Mouse (Mus musculus) limb, embryonic 15.5 days (tissue): Measurements from ENCODE around the gene Slc27a1. TPM values are rescaled to one million over a fixed set of nuclear protein-coding genes. Genes with fewer than 3 reads are reported as not detected.
A peak's percentile ranks its signal among the peaks of the same experiment; 100 is the strongest.

Experiments
- ATAC-seq: fragments of 200-750 bp; cut with Nextera tagmentation; 2 replicates; pipeline ENCODE4 v1.8.0; 2017; ENCODE audit warnings: low read depth, moderate TSS enrichment; ENCODE audit not compliant: insufficient number of reproducible peaks, low FRiP score, low TSS enrichment
- H3K27ac ChIP-seq: fragments of 300-500 bp; sonication (generic); 2 replicates; pipeline ENCODE4 v1.5.1; 2015; ENCODE audit warnings: moderate library complexity, mild to moderate bottlenecking, inconsistent platforms
- H3K27me3 ChIP-seq: fragments of 300-500 bp; sonication (generic); 2 replicates; pipeline ENCODE4 v1.6.1; 2015; ENCODE audit warnings: inconsistent platforms
- H3K36me3 ChIP-seq: fragments of 300-500 bp; sonication (generic); 2 replicates; pipeline ENCODE4 v1.6.1; 2015; ENCODE audit warnings: inconsistent platforms
- H3K4me1 ChIP-seq: fragments of 300-500 bp; sonication (generic); 2 replicates; pipeline ENCODE4 v1.6.1; 2015; ENCODE audit warnings: inconsistent platforms
- H3K4me2 ChIP-seq: fragments of 300-500 bp; sonication (generic); 2 replicates; pipeline ENCODE4 v1.6.1; 2015; ENCODE audit warnings: mild to moderate bottlenecking, inconsistent platforms
- H3K4me3 ChIP-seq: fragments of 300-500 bp; sonication (generic); 2 replicates; pipeline ENCODE4 v1.5.1; 2015; ENCODE audit warnings: mild to moderate bottlenecking, inconsistent platforms
- H3K9ac ChIP-seq: fragments of 300-500 bp; sonication (generic); 2 replicates; pipeline ENCODE4 v1.6.1; 2015; ENCODE audit warnings: inconsistent platforms
- H3K9me3 ChIP-seq: fragments of 300-500 bp; sonication (generic); 2 replicates; pipeline ENCODE4 v1.6.1; 2016; ENCODE audit warnings: inconsistent platforms
- WGBS: fragments of 180-500 bp; shearing (Covaris S2); methylation state at CpG from one replicate; pipeline ENCODE4 v1.1.7; 2015; 5-methylcytosine and 5-hydroxymethylcytosine counted together
- polyA plus RNA-seq: library from polyadenylated mRNA; unstranded; fragments of >200 nt; fragmentation: Nextera tagmentation; extraction: Ambion mirVana; gene quantifications from 2 replicates; pipeline ENCODE4 v1.2.1, GENCODE M21; 2015

The Slc27a1 gene
- polyA plus RNA-seq, 1 experiment from 2014 or later, result 44.5 TPM

- no peak for ATAC-seq
- no peak overlapping the region for H3K4me2 ChIP-seq
Measured at GRCm38 (mm10) chr8:71572077-71572476, 3.4 kb downstream of the Slc27a1 start.

GRCm38 (mm10) chr8:71572847-71573633, 4.4 kb downstream of the Slc27a1 start:
- Histone ChIP-seq H3K4me2 (0 out of 2 replicates have a peak overlapping the region, but pooled peaks have one; percentile 10), H3K27ac (peak overlapping the region; percentile 38), H3K36me3 (no peaks in the 10 kb centered on the region), H3K9ac (peak overlapping the region; percentile 7; the same call in 1 of the 2 replicates), H3K4me3 (no peak overlapping the region), H3K9me3 (no peaks in the 10 kb centered on the region), H3K4me1 (peaks cover 40% of the 10 kb centered on the region), H3K27me3 (peaks cover 9% of the 10 kb centered on the region; the same call in 1 of the 2 replicates)
- 60% methylated on average over 9 of the region's 9 CpGs for WGBS
- no peak for ATAC-seq

More at GRCm38 (mm10) chr8:71572077-71572476, 3.4 kb downstream of the Slc27a1 start:
- H3K9me3 ChIP-seq, result no peaks in the 10 kb centered on the region
- 85% methylated on average over 2 of the region's 2 CpGs for WGBS
- no peak overlapping the region for H3K27ac ChIP-seq
- H3K9ac ChIP-seq, result no peak overlapping the region
- peaks cover 40% of the 10 kb centered on the region for H3K4me1 ChIP-seq
- H3K4me3 ChIP-seq, result no peak overlapping the region
- peaks cover 14% of the 10 kb centered on the region; the same call in 1 of the 2 replicates for H3K27me3 ChIP-seq
- H3K36me3 ChIP-seq, result no peaks in the 10 kb centered on the region

GRCm38 (mm10) chr8:71574426-71574825, 5.7 kb downstream of the Slc27a1 start:
- H3K4me2 ChIP-seq, result no peak overlapping the region
- H3K4me3 ChIP-seq, result no peak overlapping the region
- H3K9ac ChIP-seq, result no peak overlapping the region
- 69% methylated on average over 7 of the region's 7 CpGs for WGBS
- no peak for ATAC-seq
- peaks cover 4% of the 10 kb centered on the region; the same call in 1 of the 2 replicates for H3K36me3 ChIP-seq
- peaks cover 27% of the 10 kb centered on the region for H3K4me1 ChIP-seq
- no peaks in the 10 kb centered on the region for H3K27me3 ChIP-seq
- H3K9me3 ChIP-seq, result no peaks in the 10 kb centered on the region
- no peak overlapping the region for H3K27ac ChIP-seq

GRCm38 (mm10) chr8:71575020-71575419, 6.3 kb downstream of the Slc27a1 start:
- H3K9me3 ChIP-seq, result no peaks in the 10 kb centered on the region
- 71% methylated on average over 1 of the region's 1 CpGs for WGBS
- H3K27ac ChIP-seq, result no peak overlapping the region
- peaks cover 27% of the 10 kb centered on the region for H3K4me1 ChIP-seq
- H3K4me2 ChIP-seq, result no peak overlapping the region
- peaks cover 8% of the 10 kb centered on the region; the same call in 1 of the 2 replicates for H3K36me3 ChIP-seq
- no peak for ATAC-seq
- no peak overlapping the region for H3K9ac ChIP-seq
- no peak overlapping the region for H3K4me3 ChIP-seq
- no peaks in the 10 kb centered on the region for H3K27me3 ChIP-seq

GRCm38 (mm10) chr8:71577856-71578387, 9.2 kb downstream of the Slc27a1 start:
- no peaks in the 10 kb centered on the region for H3K9me3 ChIP-seq
- no peak overlapping the region for H3K27ac ChIP-seq
- no peak overlapping the region for H3K4me2 ChIP-seq
- ATAC-seq, result no peak
- 68% methylated on average over 4 of the region's 4 CpGs for WGBS
- H3K9ac ChIP-seq, result no peak overlapping the region
- H3K4me3 ChIP-seq, result no peak overlapping the region
- peaks cover 5% of the 10 kb centered on the region for H3K4me1 ChIP-seq
- H3K36me3 ChIP-seq, result peaks cover 20% of the 10 kb centered on the region
- H3K27me3 ChIP-seq, result no peaks in the 10 kb centered on the region

- Histone ChIP-seq H3K4me3 (no peak overlapping the region), H3K9ac (no peak overlapping the region), H3K4me1 (no peaks in the 10 kb centered on the region), H3K4me2 (no peak overlapping the region), H3K27me3 (no peaks in the 10 kb centered on the region), H3K36me3 (peaks cover 24% of the 10 kb centered on the region), H3K9me3 (no peaks in the 10 kb centered on the region), H3K27ac (no peak overlapping the region)
- ATAC-seq, result no peak
- 72% methylated on average over 1 of the region's 1 CpGs for WGBS
Measured at GRCm38 (mm10) chr8:71579009-71579408, 10.3 kb downstream of the Slc27a1 start.

GRCm38 (mm10) chr8:71579476-71579875, 10.8 kb downstream of the Slc27a1 start:
- no peaks in the 10 kb centered on the region for H3K9me3 ChIP-seq
- H3K27me3 ChIP-seq, result no peaks in the 10 kb centered on the region
- H3K4me1 ChIP-seq, result no peaks in the 10 kb centered on the region
- H3K4me2 ChIP-seq, result no peak overlapping the region
- peaks cover 28% of the 10 kb centered on the region for H3K36me3 ChIP-seq
- ATAC-seq, result no peak
- WGBS, result 82% methylated on average over 14 of the region's 14 CpGs
- H3K4me3 ChIP-seq, result no peak overlapping the region
- no peak overlapping the region for H3K27ac ChIP-seq
- H3K9ac ChIP-seq, result no peak overlapping the region

- no peak overlapping the region for H3K4me3 ChIP-seq
- 44% methylated on average over 9 of the region's 9 CpGs for WGBS
- H3K4me1 ChIP-seq, result no peaks in the 10 kb centered on the region
- no peak overlapping the region for H3K4me2 ChIP-seq
- H3K36me3 ChIP-seq, result peaks cover 36% of the 10 kb centered on the region
- no peak overlapping the region for H3K9ac ChIP-seq
- H3K27ac ChIP-seq, result no peak overlapping the region
- no peaks in the 10 kb centered on the region for H3K27me3 ChIP-seq
- no peaks in the 10 kb centered on the region for H3K9me3 ChIP-seq
- ATAC-seq, result no peak
Measured at GRCm38 (mm10) chr8:71580201-71580600, 11.5 kb downstream of the Slc27a1 start.

- 75% methylated on average over 2 of the region's 2 CpGs for WGBS
- Histone ChIP-seq H3K36me3 (peaks cover 32% of the 10 kb centered on the region), H3K4me2 (no peak overlapping the region), H3K27me3 (no peaks in the 10 kb centered on the region), H3K27ac (no peak overlapping the region), H3K9ac (no peak overlapping the region), H3K9me3 (no peaks in the 10 kb centered on the region), H3K4me3 (no peak overlapping the region), H3K4me1 (peaks cover 13% of the 10 kb centered on the region)
- ATAC-seq, result no peak
Measured at GRCm38 (mm10) chr8:71586891-71587290, 18.2 kb downstream of the Slc27a1 start.

- 71% methylated on average over 3 of the region's 3 CpGs for WGBS
- Histone ChIP-seq H3K36me3 (peaks cover 31% of the 10 kb centered on the region), H3K27ac (no peak overlapping the region), H3K27me3 (no peaks in the 10 kb centered on the region), H3K4me3 (no peak overlapping the region), H3K9ac (no peak overlapping the region), H3K4me1 (peaks cover 27% of the 10 kb centered on the region), H3K4me2 (no peak overlapping the region), H3K9me3 (no peaks in the 10 kb centered on the region)
- no peak for ATAC-seq
Measured at GRCm38 (mm10) chr8:71588762-71589161, 20.1 kb downstream of the Slc27a1 start.

- Histone ChIP-seq H3K9ac (peak overlapping the region; percentile 95), H3K27ac (no peak overlapping the region; the same call in 1 of the 2 replicates), H3K36me3 (peaks cover 22% of the 10 kb centered on the region), H3K4me1 (peaks cover 34% of the 10 kb centered on the region), H3K27me3 (no peaks in the 10 kb centered on the region), H3K9me3 (no peaks in the 10 kb centered on the region), H3K4me3 (peak overlapping the region; percentile 94), H3K4me2 (peak overlapping the region; percentile 92)
- 25% methylated on average over 5 of the region's 5 CpGs for WGBS
- ATAC-seq, result no peak
Measured at GRCm38 (mm10) chr8:71591017-71591416, 22.3 kb downstream of the Slc27a1 start.
